ENCODE assay signal across 24 mouse cellular contexts in genomic region chr2:118524811-118525210, GRCm38 (mm10).
"Had no signal": no experiment of that assay in that cellular context is flagged by ENCODE, and none has a peak within 500 bp of the region (broad histone marks: within the 10 kb centered on the region; RNA-seq: fewer than 3 reads in every experiment).

No protein-coding gene starts in this region.

- H3K27me3 ChIP-seq: heart, embryonic 13.5 days; heart, embryonic 15.5 days; hindbrain, embryonic 12.5 days; intestine, embryonic 15.5 days; kidney, embryonic 15.5 days; limb, embryonic 12.5 days had no signal

- H3K4me3 ChIP-seq: gastrocnemius, adult 2 months; heart, embryonic 13.5 days; heart, embryonic 15.5 days; hindbrain, embryonic 10.5 days; hindbrain, embryonic 12.5 days; intestine, embryonic 15.5 days; kidney, embryonic 15.5 days; limb, embryonic 12.5 days had no signal

- H3K27ac ChIP-seq: gastrocnemius, adult 2 months; heart, embryonic 13.5 days; heart, embryonic 15.5 days; hindbrain, embryonic 10.5 days; hindbrain, embryonic 12.5 days; hindbrain, embryonic 14.5 days; intestine, embryonic 15.5 days; kidney, embryonic 15.5 days; kidney, postnatal 0 days; limb, embryonic 12.5 days had no signal

- H3K36me3 ChIP-seq: heart, embryonic 13.5 days; heart, embryonic 15.5 days; hindbrain, embryonic 10.5 days; hindbrain, embryonic 12.5 days; intestine, embryonic 15.5 days; kidney, embryonic 15.5 days; limb, embryonic 12.5 days had no signal

- DNase-seq: gastrocnemius, adult 2 months; gastrocnemius, postnatal 10 days; gastrocnemius, postnatal 25 days; heart, adult 18-20 months; heart, postnatal 14 days; heart, postnatal 36 days; kidney, adult 11 months; kidney, adult 2 months; kidney, adult 9 months; kidney, postnatal 14 days; kidney, postnatal 36 days; layer of hippocampus, adult 9-11 months; layer of hippocampus, postnatal 36 days; left cerebral cortex, postnatal 4 days; liver had no signal

- H3K9me3 ChIP-seq: heart, embryonic 13.5 days; heart, embryonic 15.5 days; hindbrain, embryonic 10.5 days; hindbrain, embryonic 12.5 days; intestine, embryonic 15.5 days; kidney, embryonic 15.5 days; limb, embryonic 12.5 days had no signal
